Mouse (Mus musculus): ENCODE measurements around the gene Nup93. TPM values are rescaled to one million over a fixed set of nuclear protein-coding genes. Genes with fewer than 3 reads are reported as not detected.

The Nup93 gene
- polyA plus RNA-seq, 1 experiment from 2014 or later = 63.0 TPM

- no peak overlapping the region for H3K9ac ChIP-seq (replicated peaks)
- H3K27me3 ChIP-seq = peaks cover 12% of the 10 kb centered on the region
- no peak overlapping the region for H3K27ac ChIP-seq (replicated peaks)
- peak overlapping the region; percentile 19; the same call in 1 of the 2 replicates for H3K4me3 ChIP-seq
- no peaks in the 10 kb centered on the region for H3K36me3 ChIP-seq
- H3K9me3 ChIP-seq = no peaks in the 10 kb centered on the region
- H3K4me2 ChIP-seq (replicated peaks) = peak overlapping the region; percentile 32
- WGBS = 33% methylated on average over 21 of the region's 21 CpGs
- ATAC-seq (replicated peaks) = no peak
- H3K4me1 ChIP-seq = 0 out of 2 replicates have a peak, but pooled peaks cover 4% of the 10 kb centered on the region
These were observed 23.2 kb upstream of the Nup93 start for GRCm38 (mm10) chr8:94191101-94191691.

- no peak for ATAC-seq (replicated peaks)
- H3K27ac ChIP-seq (replicated peaks) = no peak overlapping the region
- H3K4me3 ChIP-seq = no peak overlapping the region
These were observed 21.4 kb upstream of the Nup93 start for GRCm38 (mm10) chr8:94192926-94193325.

GRCm38 (mm10) chr8:94194591-94195223, 19.7 kb upstream of the Nup93 start:
- 85% methylated on average over 7 of the region's 7 CpGs for WGBS

More at GRCm38 (mm10) chr8:94192926-94193325, 21.4 kb upstream of the Nup93 start:
- no peaks in the 10 kb centered on the region for H3K4me1 ChIP-seq
- WGBS = 48% methylated on average over 1 of the region's 1 CpGs
- H3K4me2 ChIP-seq (replicated peaks) = no peak overlapping the region
- H3K9ac ChIP-seq (replicated peaks) = no peak overlapping the region
- no peaks in the 10 kb centered on the region for H3K9me3 ChIP-seq
- H3K36me3 ChIP-seq = no peaks in the 10 kb centered on the region
- no peaks in the 10 kb centered on the region for H3K27me3 ChIP-seq

GRCm38 (mm10) chr8:94199202-94199869, 15.0 kb upstream of the Nup93 start:
- H3K9me3 ChIP-seq = no peaks in the 10 kb centered on the region
- no peak overlapping the region for H3K4me2 ChIP-seq (replicated peaks)
- H3K27me3 ChIP-seq = no peaks in the 10 kb centered on the region
- H3K36me3 ChIP-seq = no peaks in the 10 kb centered on the region
- H3K9ac ChIP-seq (replicated peaks) = no peak overlapping the region
- no peaks in the 10 kb centered on the region for H3K4me1 ChIP-seq
- no peak overlapping the region for H3K4me3 ChIP-seq
- no peak overlapping the region for H3K27ac ChIP-seq (replicated peaks)
- WGBS = 44% methylated on average over 10 of the region's 10 CpGs
- peak; percentile 84 for ATAC-seq (replicated peaks)

More at GRCm38 (mm10) chr8:94194591-94195223, 19.7 kb upstream of the Nup93 start:
- no peak overlapping the region for H3K4me3 ChIP-seq
- H3K4me2 ChIP-seq (replicated peaks) = no peak overlapping the region
- no peak overlapping the region for H3K27ac ChIP-seq (replicated peaks)
- H3K27me3 ChIP-seq = no peaks in the 10 kb centered on the region
- no peaks in the 10 kb centered on the region for H3K9me3 ChIP-seq
- H3K9ac ChIP-seq (replicated peaks) = no peak overlapping the region
- no peak for ATAC-seq (replicated peaks)
- H3K36me3 ChIP-seq = no peaks in the 10 kb centered on the region
- no peaks in the 10 kb centered on the region for H3K4me1 ChIP-seq

- no peak overlapping the region for H3K4me3 ChIP-seq
- no peak overlapping the region for H3K4me2 ChIP-seq (replicated peaks)
- H3K4me1 ChIP-seq = no peaks in the 10 kb centered on the region
- no peaks in the 10 kb centered on the region for H3K9me3 ChIP-seq
- H3K36me3 ChIP-seq = no peaks in the 10 kb centered on the region
- no peaks in the 10 kb centered on the region for H3K27me3 ChIP-seq
- H3K9ac ChIP-seq (replicated peaks) = no peak overlapping the region
- 61% methylated on average over 3 of the region's 3 CpGs for WGBS
- H3K27ac ChIP-seq (replicated peaks) = no peak overlapping the region
- ATAC-seq (replicated peaks) = no peak
These were observed 10.3 kb upstream of the Nup93 start for GRCm38 (mm10) chr8:94204043-94204442.

GRCm38 (mm10) chr8:94205736-94206135, 8.6 kb upstream of the Nup93 start:
- Histone ChIP-seq H3K27ac (replicated peaks) (no peak overlapping the region), H3K4me1 (peaks cover 6% of the 10 kb centered on the region; the same call in 1 of the 2 replicates), H3K9ac (replicated peaks) (no peak overlapping the region), H3K4me2 (replicated peaks) (no peak overlapping the region), H3K36me3 (no peaks in the 10 kb centered on the region), H3K27me3 (no peaks in the 10 kb centered on the region), H3K9me3 (no peaks in the 10 kb centered on the region), H3K4me3 (no peak overlapping the region)
- 15% methylated on average over 5 of the region's 5 CpGs for WGBS
- no peak for ATAC-seq (replicated peaks)

DNA sequence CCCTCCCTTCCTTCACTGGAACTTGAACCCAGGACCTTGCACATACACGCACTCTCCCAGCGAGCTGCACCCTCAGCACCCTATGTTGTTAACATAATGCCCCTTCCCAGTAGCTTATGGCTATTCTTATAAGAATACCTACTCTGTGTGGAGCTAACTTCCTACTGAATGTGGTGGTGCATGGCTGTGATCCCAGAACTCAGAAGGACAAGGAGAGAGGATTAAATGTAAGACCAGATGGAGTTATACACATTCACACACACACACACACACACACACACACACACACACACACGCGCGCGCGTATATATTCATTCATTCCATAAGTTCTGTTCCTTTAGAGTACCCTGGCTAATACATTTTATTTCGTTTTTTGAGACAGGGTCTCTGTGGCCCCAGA, 8.1 kb upstream of the Nup93 start:
- H3K9ac ChIP-seq (replicated peaks) = no peak overlapping the region
- no peaks in the 10 kb centered on the region for H3K36me3 ChIP-seq
- peaks cover 6% of the 10 kb centered on the region; the same call in 1 of the 2 replicates for H3K4me1 ChIP-seq
- H3K4me2 ChIP-seq (replicated peaks) = no peak overlapping the region
- H3K9me3 ChIP-seq = no peaks in the 10 kb centered on the region
- ATAC-seq (replicated peaks) = no peak
- no peak overlapping the region for H3K27ac ChIP-seq (replicated peaks)
- WGBS = 62% methylated on average over 8 of the region's 8 CpGs
- H3K27me3 ChIP-seq = no peaks in the 10 kb centered on the region
- H3K4me3 ChIP-seq = no peak overlapping the region

GRCm38 (mm10) chr8:94207491-94207890, 6.9 kb upstream of the Nup93 start:
- ATAC-seq (replicated peaks) = no peak
- no peaks in the 10 kb centered on the region for H3K27me3 ChIP-seq
- H3K4me1 ChIP-seq = peaks cover 6% of the 10 kb centered on the region; the same call in 1 of the 2 replicates
- no peak overlapping the region for H3K4me2 ChIP-seq (replicated peaks)
- WGBS = 41% methylated on average over 2 of the region's 2 CpGs
- H3K36me3 ChIP-seq = no peaks in the 10 kb centered on the region
- H3K4me3 ChIP-seq = no peak overlapping the region
- no peak overlapping the region for H3K27ac ChIP-seq (replicated peaks)
- no peak overlapping the region for H3K9ac ChIP-seq (replicated peaks)
- H3K9me3 ChIP-seq = no peaks in the 10 kb centered on the region

- Histone ChIP-seq H3K4me3 (no peak overlapping the region), H3K27me3 (no peaks in the 10 kb centered on the region), H3K36me3 (no peaks in the 10 kb centered on the region), H3K4me2 (replicated peaks) (no peak overlapping the region), H3K9ac (replicated peaks) (no peak overlapping the region), H3K9me3 (no peaks in the 10 kb centered on the region), H3K4me1 (peaks cover 12% of the 10 kb centered on the region), H3K27ac (replicated peaks) (no peak overlapping the region)
- ATAC-seq (replicated peaks) = no peak
- 68% methylated on average over 6 of the region's 6 CpGs for WGBS
These were observed 4.7 kb upstream of the Nup93 start for GRCm38 (mm10) chr8:94209639-94210038.

- no peaks in the 10 kb centered on the region for H3K36me3 ChIP-seq
- H3K27ac ChIP-seq (replicated peaks) = no peak overlapping the region
- WGBS = 66% methylated on average over 3 of the region's 3 CpGs
- H3K27me3 ChIP-seq = no peaks in the 10 kb centered on the region
- no peak for ATAC-seq (replicated peaks)
- H3K4me3 ChIP-seq = no peak overlapping the region
- no peaks in the 10 kb centered on the region for H3K9me3 ChIP-seq
- H3K4me1 ChIP-seq = peaks cover 16% of the 10 kb centered on the region
- H3K4me2 ChIP-seq (replicated peaks) = no peak overlapping the region
- no peak overlapping the region for H3K9ac ChIP-seq (replicated peaks)
These were observed 4.1 kb upstream of the Nup93 start for GRCm38 (mm10) chr8:94210225-94210624.

DNA sequence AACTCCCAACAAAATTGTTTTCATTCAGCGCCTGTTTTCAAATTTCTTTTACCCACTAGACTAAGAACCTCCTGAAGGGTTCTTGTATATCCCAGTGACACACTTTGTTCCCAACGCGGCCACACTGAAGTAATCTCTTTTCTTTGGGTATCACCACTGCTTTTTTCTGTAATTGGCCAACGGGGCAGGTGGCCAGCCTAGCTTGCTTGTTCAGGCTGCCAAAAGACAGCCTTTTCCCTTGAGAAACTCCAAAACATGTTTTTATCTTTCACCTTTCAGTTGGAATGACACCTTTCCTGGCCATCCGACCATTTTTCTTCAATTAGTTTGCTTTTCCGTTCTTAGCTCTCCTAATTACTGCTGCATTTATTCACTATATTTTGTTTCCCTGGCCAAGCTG, 545 bp upstream of the Nup93 start:
- peaks cover 31% of the 10 kb centered on the region for H3K4me1 ChIP-seq
- H3K27me3 ChIP-seq = no peaks in the 10 kb centered on the region
- H3K36me3 ChIP-seq = no peaks in the 10 kb centered on the region
- peak overlapping the region; percentile 43 for H3K9ac ChIP-seq (replicated peaks)
- H3K4me3 ChIP-seq = peak overlapping the region; percentile 78
- no peaks in the 10 kb centered on the region for H3K9me3 ChIP-seq
- ATAC-seq (replicated peaks) = no peak
- peak overlapping the region; percentile 83 for H3K4me2 ChIP-seq (replicated peaks)
- peak overlapping the region; percentile 68; the same call in 1 of the 2 replicates for H3K27ac ChIP-seq (replicated peaks)
- 24% methylated on average over 6 of the region's 6 CpGs for WGBS

GRCm38 (mm10) chr8:94227381-94227939, 13.1 kb downstream of the Nup93 start:
- Histone ChIP-seq H3K27me3 (no peaks in the 10 kb centered on the region), H3K36me3 (peaks cover 13% of the 10 kb centered on the region; the same call in 1 of the 2 replicates), H3K9me3 (no peaks in the 10 kb centered on the region), H3K27ac (replicated peaks) (no peak overlapping the region), H3K4me3 (no peak overlapping the region), H3K9ac (replicated peaks) (no peak overlapping the region), H3K4me2 (replicated peaks) (no peak overlapping the region), H3K4me1 (no peaks in the 10 kb centered on the region)
- WGBS = 88% methylated on average over 7 of the region's 7 CpGs
- no peak for ATAC-seq (replicated peaks)

Data from forebrain, embryonic 15.5 days (tissue).